Mouse (Mus musculus) liver, embryonic 14.5 days (tissue): ENCODE results near the gene Obp2a. TPM values are rescaled to one million over a fixed set of nuclear protein-coding genes. Genes with fewer than 3 reads are reported as not detected.

Experiments
- ATAC-seq: fragments of 200-750 bp; cut with Nextera tagmentation; 2 replicates; pipeline ENCODE4 v1.8.0; 2017; ENCODE audit warnings: moderate number of reproducible peaks, mild to moderate bottlenecking, moderate library complexity; ENCODE audit not compliant: insufficient read depth
- DNase-seq, 3 experiments: peaks; one replicate each; pipeline ENCODE4 v3.0.0-alpha.2; 2012 to 2013; ENCODE audit warnings: low read depth in 3 of 3, low spot score in 3 of 3
- H3K27ac ChIP-seq: fragments of 300-500 bp; sonication (generic); 2 replicates; pipeline ENCODE4 v1.5.1; 2014; ENCODE audit warnings: moderate library complexity, mild to moderate bottlenecking, control low read depth, inconsistent platforms
- H3K27me3 ChIP-seq: fragments of 300-500 bp; sonication (generic); 2 replicates; pipeline ENCODE4 v1.6.1; 2014; ENCODE audit warnings: mild to moderate bottlenecking, low read length, moderate library complexity; ENCODE audit not compliant: control insufficient read depth, insufficient read depth
- H3K36me3 ChIP-seq: fragments of 300-500 bp; sonication (generic); replicated peaks from 2 replicates; pipeline ENCODE4 v1.6.1; 2014; ENCODE audit warnings: low read depth; ENCODE audit not compliant: control insufficient read depth, insufficient read depth
- H3K4me1 ChIP-seq, 2 experiments: fragments of 200-500 bp in 1 of 2; fragments of 300-500 bp in 1 of 2; sonication (generic) in 1 of 2; replicated peaks; 2 replicates each; pipeline ENCODE4 v1.6.1; 2012 to 2014; ENCODE audit warnings: antibody characterized with exemption in 1 of 2, inconsistent platforms in 1 of 2, low read length in 1 of 2; ENCODE audit not compliant: control insufficient read depth in 2 of 2, insufficient read depth in 2 of 2
- H3K4me2 ChIP-seq: fragments of 300-500 bp; sonication (generic); 2 replicates; pipeline ENCODE4 v1.6.1; 2014; ENCODE audit warnings: low read depth, mild to moderate bottlenecking, control low read depth, moderate library complexity
- H3K4me3 ChIP-seq, 2 experiments: fragments of 200-500 bp in 1 of 2; fragments of 300-500 bp in 1 of 2; sonication (generic) in 1 of 2; 2 replicates each; pipeline ENCODE4 v1.5.1; 2012 to 2014; ENCODE audit warnings: low read depth in 2 of 2, low read length in 2 of 2, mild to moderate bottlenecking in 2 of 2, control low read depth in 1 of 2, inconsistent platforms in 1 of 2, moderate library complexity in 1 of 2; ENCODE audit not compliant: insufficient read depth in 1 of 2
- H3K9ac ChIP-seq: fragments of 300-500 bp; sonication (generic); replicated peaks from 2 replicates; pipeline ENCODE4 v1.6.1; 2014; ENCODE audit warnings: mild to moderate bottlenecking, control low read depth, moderate library complexity
- H3K9me3 ChIP-seq: fragments of 300-500 bp; sonication (generic); 2 replicates; pipeline ENCODE4 v1.6.1; 2016; ENCODE audit warnings: low read length, mixed read lengths; ENCODE audit not compliant: control insufficient read depth
- CTCF ChIP-seq: IDR thresholded peaks from 2 replicates; pipeline ENCODE4 v1.5.1; 2016; ENCODE audit warnings: antibody characterized with exemption, low read depth, control low read depth
- EP300 ChIP-seq: IDR thresholded peaks from 2 replicates; pipeline ENCODE4 v1.6.1; 2016; ENCODE audit warnings: antibody characterized with exemption, low read depth
- WGBS: fragments of 180-500 bp; shearing (Covaris S2); extraction: QIAGEN DNeasy Blood & Tissue Kit; methylation state at CpG from one replicate; pipeline ENCODE4 v1.1.7; 2014; ENCODE audit not compliant: insufficient replicate concordance; 5-methylcytosine and 5-hydroxymethylcytosine counted together
- polyA plus RNA-seq, 2 experiments: library from polyadenylated mRNA; depleted of rRNA in 1 of 2; stranded (reverse) in 1 of 2; unstranded in 1 of 2; fragments of >200 nt; fragmentation: Nextera tagmentation in 1 of 2; extraction: Ambion mirVana in 1 of 2; gene quantifications; 2 replicates each; pipeline versions ENCODE4 v1.2.1 to v1.2.3; 2012 to 2014

The Obp2a gene
- polyA plus RNA-seq, 2 experiments = not detected

DNA sequence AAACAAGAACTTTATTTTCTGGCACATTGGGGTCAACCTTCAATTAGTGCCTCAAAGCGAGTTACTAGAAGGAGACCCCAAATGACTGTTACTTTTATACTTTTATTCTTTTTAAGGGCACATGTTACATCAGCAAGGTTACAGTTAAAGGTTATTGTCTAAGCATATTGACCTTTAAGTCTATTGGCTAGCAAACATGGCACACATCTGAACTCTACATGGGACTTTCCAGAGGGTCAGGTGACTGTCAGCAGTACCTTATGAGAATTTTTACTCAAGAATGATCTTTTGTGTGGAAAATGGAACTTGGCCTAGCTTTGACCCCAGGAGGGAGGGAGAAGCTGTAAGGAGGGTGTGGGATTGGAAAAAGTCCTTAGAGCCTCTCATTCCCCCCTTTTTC is 33.3 kb upstream of the Obp2a start:
- H3K4me1 ChIP-seq = no peaks in the 10 kb centered on the region
- H3K9me3 ChIP-seq = no peaks in the 10 kb centered on the region
- 36% methylated on average over 1 of the region's 1 CpGs for WGBS
- TF ChIP-seq CTCF (no peak), EP300 (no peak)
- H3K27ac ChIP-seq = no peak overlapping the region
- H3K4me2 ChIP-seq = no peak overlapping the region
- H3K9ac ChIP-seq = no peak overlapping the region
- ATAC-seq (no peak), DNase-seq (no peak)
- H3K36me3 ChIP-seq = no peaks in the 10 kb centered on the region
- H3K27me3 ChIP-seq = no peaks in the 10 kb centered on the region
- H3K4me3 ChIP-seq = no peak overlapping the region

DNA sequence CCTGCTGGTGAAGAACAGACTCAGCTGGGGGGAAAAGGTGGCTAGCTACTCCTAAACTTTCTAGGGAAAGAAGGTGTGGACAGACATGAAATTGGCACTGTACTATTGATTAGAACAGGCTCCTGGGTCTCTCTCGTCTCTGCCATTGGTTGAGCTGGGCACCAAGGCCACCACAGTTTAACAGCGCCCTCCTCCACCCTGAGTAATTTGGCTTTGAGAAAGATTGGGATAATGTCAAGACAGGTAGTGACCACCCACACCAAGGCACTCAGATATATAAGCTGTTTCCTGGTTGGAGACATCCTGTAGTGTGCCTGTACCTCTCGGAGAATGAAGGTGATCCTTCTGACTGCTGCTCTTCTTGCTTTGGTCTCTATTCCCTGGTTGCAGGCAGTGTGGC is 23.4 kb upstream of the Obp2a start, which contains the start of gene Lcn6:
Gene Lcn6, plus strand, starts transcription at position 301 of the 400 bp plus-strand sequence.
- TF ChIP-seq CTCF = no peak
- no peak for TF ChIP-seq EP300
- DNase-seq (no peak), ATAC-seq (no peak)
- Histone ChIP-seq H3K9me3 (no peaks in the 10 kb centered on the region), H3K9ac (no peak within 1 kb of the TSS), H3K4me2 (no peak within 1 kb of the TSS), H3K27ac (no peak within 1 kb of the TSS), H3K4me3 (no peak within 1 kb of the TSS), H3K4me1 (no peaks in the 10 kb centered on the region), H3K27me3 (no peaks in the 10 kb centered on the region), H3K36me3 (no peaks in the 10 kb centered on the region)
- WGBS = 56% methylated on average over 3 of the region's 3 CpGs

- no peak for DNase-seq
- no peaks in the 10 kb centered on the region for H3K9me3 ChIP-seq
- no peak overlapping the region for H3K27ac ChIP-seq
- H3K4me1 ChIP-seq = no peaks in the 10 kb centered on the region
- no peak for ATAC-seq
- H3K36me3 ChIP-seq = no peaks in the 10 kb centered on the region
- H3K9ac ChIP-seq = no peak overlapping the region
- 48% methylated on average over 6 of the region's 6 CpGs for WGBS
- H3K4me2 ChIP-seq = no peak overlapping the region
- no peak overlapping the region for H3K4me3 ChIP-seq
- TF ChIP-seq CTCF (no peak), EP300 (no peak)
- H3K27me3 ChIP-seq = no peaks in the 10 kb centered on the region
Measured at GRCm38 (mm10) chr2:25679559-25679958, 20.3 kb upstream of the Obp2a start.

GRCm38 (mm10) chr2:25682426-25682825 is 17.4 kb upstream of the Obp2a start, which contains the start of gene Lcn10:
Gene Lcn10 (plus strand): TSS chr2:25682726.
- H3K9ac ChIP-seq = no peak within 1 kb of the TSS
- no peak within 1 kb of the TSS for H3K4me3 ChIP-seq
- no peaks in the 10 kb centered on the region for H3K27me3 ChIP-seq
- H3K4me2 ChIP-seq = no peak within 1 kb of the TSS
- no peak for ATAC-seq
- no peak within 1 kb of the TSS for H3K27ac ChIP-seq
- WGBS = 31% methylated on average over 2 of the region's 2 CpGs
- DNase-seq = no peak
- H3K9me3 ChIP-seq = no peaks in the 10 kb centered on the region
- no peak for TF ChIP-seq CTCF
- no peak for TF ChIP-seq EP300
- H3K4me1 ChIP-seq = no peaks in the 10 kb centered on the region
- H3K36me3 ChIP-seq = no peaks in the 10 kb centered on the region

GRCm38 (mm10) chr2:25686941-25687340 is 12.9 kb upstream of the Obp2a start:
- DNase-seq = no peak
- no peaks in the 10 kb centered on the region for H3K36me3 ChIP-seq
- no peak for ATAC-seq
- no peak overlapping the region for H3K27ac ChIP-seq
- no peak for TF ChIP-seq EP300
- TF ChIP-seq CTCF = peak; percentile 27; the same call in 1 of the 2 replicates
- H3K9me3 ChIP-seq = no peaks in the 10 kb centered on the region
- 66% methylated on average over 4 of the region's 4 CpGs for WGBS
- H3K9ac ChIP-seq = no peak overlapping the region
- no peaks in the 10 kb centered on the region for H3K4me1 ChIP-seq
- H3K4me2 ChIP-seq = no peak overlapping the region
- no peaks in the 10 kb centered on the region for H3K27me3 ChIP-seq
- H3K4me3 ChIP-seq = no peak overlapping the region

- Histone ChIP-seq H3K27ac (no peak overlapping the region), H3K4me3 (no peak overlapping the region), H3K4me2 (no peak overlapping the region), H3K27me3 (no peaks in the 10 kb centered on the region), H3K4me1 (no peaks in the 10 kb centered on the region), H3K9me3 (no peaks in the 10 kb centered on the region), H3K9ac (no peak overlapping the region), H3K36me3 (no peaks in the 10 kb centered on the region)
- TF ChIP-seq EP300 (no peak), CTCF (peak; percentile 84)
- DNase-seq (peak; percentile 16 to 52 (median 24)), ATAC-seq (no peak)
Measured at GRCm38 (mm10) chr2:25694605-25695004, 5.2 kb upstream of the Obp2a start.
